Mouse (Mus musculus) thymus, postnatal 36 days (tissue): Measurements from ENCODE around the gene Olfr272.

Source experiments
- DNase-seq, 2 experiments: peaks; one replicate each; pipeline ENCODE4 v3.0.0; 2022; ENCODE audit warnings: mixed read lengths in 2 of 2

Gene Olfr272

DNA sequence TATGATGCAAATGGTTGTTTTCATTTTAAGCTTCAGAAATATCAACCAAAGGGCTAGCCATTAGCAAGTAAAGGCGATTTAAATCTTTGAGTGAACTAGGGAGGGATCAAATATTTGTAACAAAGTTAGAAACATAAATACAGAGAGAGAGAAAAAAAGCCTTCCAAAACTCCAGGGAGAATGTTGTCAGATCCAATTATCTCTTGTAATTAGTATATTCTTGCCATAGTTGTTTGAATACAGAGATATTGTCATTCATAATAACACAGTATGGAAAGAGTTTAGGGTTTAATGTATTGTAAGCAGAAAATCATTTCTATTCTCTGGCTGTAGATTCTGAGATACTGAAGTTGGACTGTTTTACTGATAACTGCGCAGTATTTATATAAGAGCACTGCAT, at the start of gene Olfr272:
Gene Olfr272 (minus strand): TSS at position 101 of the 400 bp plus-strand sequence.
- no peak for DNase-seq

DNA sequence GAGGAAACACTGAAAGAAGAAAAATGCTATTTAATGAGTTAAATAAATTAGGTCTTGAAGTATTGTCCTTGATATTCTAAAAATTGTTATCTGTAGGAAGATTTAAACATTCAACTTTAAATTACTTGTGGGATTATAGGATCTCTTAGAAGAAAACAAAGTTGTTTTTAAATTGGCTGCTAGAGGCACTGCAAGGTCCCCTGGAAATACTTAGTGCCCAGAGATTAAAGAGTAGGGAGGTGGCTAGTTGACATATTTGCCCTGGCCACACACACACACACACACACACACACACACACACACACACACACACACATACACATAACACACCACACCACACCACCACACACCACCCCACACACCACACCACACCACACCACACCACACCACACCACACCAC, 45.3 kb upstream of the Olfr272 start, which contains the start of gene Olfr270:
Gene Olfr270 (plus strand): TSS at position 301 of the 400 bp plus-strand sequence.
- DNase-seq = no peak

DNA sequence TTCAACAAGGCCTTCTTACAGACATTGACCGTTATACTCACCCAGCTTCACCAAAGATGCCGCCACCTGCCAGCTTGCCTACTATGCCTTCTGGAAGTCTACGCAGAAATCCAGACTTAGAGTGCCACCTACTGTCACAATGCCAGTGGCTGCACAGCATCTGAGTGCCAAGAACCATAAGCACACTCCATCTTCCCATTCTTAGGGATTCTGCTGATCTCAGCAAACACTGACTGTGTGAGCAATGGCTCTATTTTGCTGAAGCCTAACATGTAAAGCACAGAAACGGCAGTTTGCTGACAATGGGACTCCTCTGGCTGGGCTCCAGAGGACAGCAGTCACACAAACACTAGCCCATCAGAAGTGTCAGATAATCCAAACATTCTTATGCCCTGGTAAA, 39.7 kb upstream of the Olfr272 start:
- no peak for DNase-seq

DNA sequence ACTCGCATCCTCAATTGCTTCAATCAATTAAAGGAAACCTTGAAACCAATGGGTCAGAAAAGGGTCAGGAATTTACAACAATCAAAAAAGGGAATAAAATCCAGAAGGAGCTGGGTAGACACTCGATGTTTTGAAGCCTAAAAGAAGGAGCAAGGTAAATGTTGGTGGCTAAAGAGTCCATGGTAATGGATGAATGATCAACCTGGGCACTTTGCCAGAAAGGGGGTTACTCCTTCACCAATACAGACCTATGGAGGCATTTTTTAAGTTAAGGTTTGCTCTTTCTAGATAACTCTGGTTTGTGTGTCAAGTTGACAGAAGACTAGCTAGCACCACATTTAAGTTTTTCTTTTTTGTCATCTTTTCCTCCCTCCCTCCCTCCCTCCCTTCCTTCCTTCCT, 30.0 kb upstream of the Olfr272 start:
- DNase-seq = no peak

DNA sequence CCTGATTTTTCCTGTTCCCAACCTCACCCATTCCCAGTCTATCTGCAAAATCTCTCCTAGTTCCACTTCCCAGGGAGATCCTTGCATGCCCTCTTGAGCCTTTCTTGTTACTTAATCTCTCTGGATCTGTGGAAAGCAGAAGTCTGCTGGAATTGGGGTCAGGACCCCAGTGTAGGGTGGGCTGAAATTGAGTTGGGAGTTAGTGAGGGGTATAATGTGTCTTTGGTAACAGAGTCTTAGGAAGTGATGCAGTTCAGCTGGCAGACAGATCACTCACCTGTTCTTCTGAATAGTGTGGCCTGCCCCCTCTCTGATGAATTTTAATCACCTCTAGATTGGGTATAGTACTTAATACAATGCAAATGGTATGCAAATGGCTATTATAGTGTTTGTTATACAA, 27.7 kb upstream of the Olfr272 start:
- DNase-seq = no peak

DNA sequence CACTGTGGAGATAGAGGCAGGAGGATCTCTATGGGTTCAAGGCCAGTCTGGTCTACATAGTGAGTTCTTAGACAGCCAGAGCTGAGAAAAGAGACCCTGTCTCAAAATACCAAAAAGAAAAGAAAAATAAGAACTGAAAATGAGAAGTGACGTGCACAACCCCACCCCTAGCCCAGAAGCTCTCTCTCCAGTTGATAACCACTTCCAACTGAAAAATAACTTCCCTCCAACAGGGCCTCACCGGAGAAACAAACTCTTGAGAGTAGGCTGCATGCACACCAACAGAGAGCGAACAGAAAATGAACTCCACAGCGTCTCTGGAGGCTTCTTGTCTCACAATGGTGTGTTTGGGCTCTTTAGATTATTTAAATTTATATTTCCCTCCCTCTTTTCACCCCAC, 11.5 kb upstream of the Olfr272 start:
- DNase-seq = no peak

DNA sequence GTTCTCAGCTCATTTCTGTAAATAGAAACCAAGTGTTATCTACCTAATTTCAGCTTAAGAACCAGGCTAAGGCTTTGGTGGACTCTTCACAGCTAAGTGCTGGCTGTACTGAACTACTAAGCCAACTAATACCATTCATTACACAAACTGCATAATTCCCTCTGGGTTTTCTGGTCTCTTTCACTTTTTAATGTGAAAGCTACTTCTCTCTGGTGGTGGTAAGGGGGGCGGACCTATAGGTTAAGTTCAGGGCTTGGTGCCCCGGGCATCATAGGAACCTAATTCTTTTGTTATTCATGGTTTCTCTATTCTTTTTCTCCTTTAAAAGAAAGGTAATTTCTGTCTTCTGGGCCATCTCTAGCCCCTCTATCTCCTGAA, 1.7 kb downstream of the Olfr272 start:
- DNase-seq = no peak

DNA sequence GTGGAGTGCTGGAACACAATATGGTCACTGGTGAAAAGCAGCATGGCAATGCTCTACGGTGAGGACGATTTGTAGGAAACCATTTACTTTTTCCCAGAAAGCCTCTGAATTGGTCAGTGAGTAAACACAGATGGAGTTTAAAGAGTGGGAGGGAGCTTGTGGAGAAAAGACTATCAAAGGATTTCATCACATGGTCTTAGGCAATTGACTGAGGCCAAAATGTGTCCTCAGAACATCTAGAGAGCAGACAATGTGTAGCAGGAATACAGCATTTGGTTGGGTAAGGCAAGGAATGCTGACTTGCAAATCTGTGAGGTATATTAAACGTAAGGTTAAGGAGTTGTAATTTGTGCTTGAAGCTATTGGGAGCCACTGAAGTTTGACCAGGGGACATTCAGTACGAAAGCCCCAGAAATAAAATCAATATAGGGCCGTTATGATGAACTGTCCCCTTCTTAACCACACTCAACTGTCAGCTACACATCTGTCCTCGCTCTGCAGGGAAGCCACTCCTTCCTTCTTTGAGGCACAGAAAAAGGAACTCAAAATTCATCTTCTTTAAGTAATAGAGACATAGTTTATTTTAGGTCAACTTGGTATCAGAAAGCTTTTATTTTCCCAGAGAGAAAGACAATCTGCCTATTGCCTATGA, 2.2 kb downstream of the Olfr272 start:
- DNase-seq = no peak

DNA sequence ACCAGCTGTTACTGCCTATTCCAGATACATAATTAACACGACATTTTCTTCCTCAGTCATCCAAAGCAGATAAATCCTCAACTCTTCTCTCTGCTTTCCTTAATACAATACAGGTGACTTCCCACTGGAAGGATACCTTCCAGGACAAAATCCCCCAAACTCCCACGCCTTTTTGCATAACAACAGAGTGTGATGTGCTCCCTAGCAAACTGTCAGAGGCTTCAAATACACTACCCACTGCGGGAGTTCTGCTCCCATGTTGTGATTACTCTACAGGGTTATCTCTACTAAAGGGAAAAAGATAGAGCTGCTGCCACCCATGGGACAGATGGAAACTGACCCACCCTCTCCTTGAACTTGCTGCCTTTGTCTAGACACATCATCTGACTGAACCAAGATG, 6.6 kb downstream of the Olfr272 start:
- DNase-seq = no peak

DNA sequence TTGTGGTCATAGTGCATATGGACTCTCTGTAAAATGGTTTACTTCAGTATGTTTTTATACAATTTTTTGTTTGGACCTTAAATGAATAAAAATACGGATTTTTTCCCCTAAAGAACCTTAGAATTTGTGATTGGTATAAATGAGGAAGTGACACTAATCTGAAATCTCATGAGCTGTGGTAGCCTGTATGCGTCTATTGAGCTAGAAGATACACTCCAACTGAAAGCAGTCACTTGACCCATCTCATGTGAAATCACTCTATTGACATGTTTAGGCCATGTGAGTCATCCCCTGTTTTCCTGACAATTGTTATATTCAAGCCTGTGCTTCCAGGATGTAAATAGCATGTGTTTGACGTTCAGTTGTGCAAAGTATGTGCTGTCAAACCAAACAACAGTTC, 9.4 kb downstream of the Olfr272 start:
- no peak for DNase-seq

DNA sequence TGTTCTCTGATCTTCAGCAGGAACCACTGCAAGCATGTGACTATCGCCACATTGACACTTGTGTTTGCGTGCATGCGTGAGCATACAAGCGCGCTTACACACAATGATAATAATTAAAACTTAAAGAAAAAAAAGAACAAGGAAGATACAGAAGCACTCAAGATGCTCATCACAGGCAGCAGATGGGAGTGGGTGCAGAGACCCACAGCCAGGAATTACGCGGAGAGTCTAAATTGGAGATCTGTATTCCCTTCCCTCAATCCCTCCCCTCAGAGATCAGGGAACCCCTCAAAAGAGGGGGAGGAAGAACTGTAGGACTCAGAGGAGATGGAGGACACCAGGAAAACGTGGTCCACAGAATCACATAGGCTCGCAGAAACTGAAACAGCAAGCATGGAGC, 54.8 kb downstream of the Olfr272 start:
- DNase-seq = no peak
